Mouse (Mus musculus) G1E (cell line): ENCODE data around the gene Ebf3.

Source experiments
- CTCF ChIP-seq: IDR thresholded peaks from 2 replicates; pipeline ENCODE4 v1.5.1; 2012; ENCODE audit warnings: low read depth, low read length, inconsistent platforms, mixed read lengths
- GATA1 ChIP-seq: IDR thresholded peaks from 2 replicates; pipeline ENCODE4 v1.6.1; 2012; ENCODE audit warnings: borderline replicate concordance, low read length, inconsistent platforms, mixed read lengths
- GATA2 ChIP-seq: IDR thresholded peaks from 2 replicates; pipeline ENCODE4 v1.6.1; 2012; ENCODE audit warnings: low read depth, low read length, inconsistent platforms, borderline replicate concordance
- TAL1 ChIP-seq: conservative IDR thresholded peaks from 2 replicates; pipeline ENCODE4 v1.6.1; 2012; ENCODE audit warnings: low read depth, low read length, inconsistent platforms, mixed read lengths

DNA sequence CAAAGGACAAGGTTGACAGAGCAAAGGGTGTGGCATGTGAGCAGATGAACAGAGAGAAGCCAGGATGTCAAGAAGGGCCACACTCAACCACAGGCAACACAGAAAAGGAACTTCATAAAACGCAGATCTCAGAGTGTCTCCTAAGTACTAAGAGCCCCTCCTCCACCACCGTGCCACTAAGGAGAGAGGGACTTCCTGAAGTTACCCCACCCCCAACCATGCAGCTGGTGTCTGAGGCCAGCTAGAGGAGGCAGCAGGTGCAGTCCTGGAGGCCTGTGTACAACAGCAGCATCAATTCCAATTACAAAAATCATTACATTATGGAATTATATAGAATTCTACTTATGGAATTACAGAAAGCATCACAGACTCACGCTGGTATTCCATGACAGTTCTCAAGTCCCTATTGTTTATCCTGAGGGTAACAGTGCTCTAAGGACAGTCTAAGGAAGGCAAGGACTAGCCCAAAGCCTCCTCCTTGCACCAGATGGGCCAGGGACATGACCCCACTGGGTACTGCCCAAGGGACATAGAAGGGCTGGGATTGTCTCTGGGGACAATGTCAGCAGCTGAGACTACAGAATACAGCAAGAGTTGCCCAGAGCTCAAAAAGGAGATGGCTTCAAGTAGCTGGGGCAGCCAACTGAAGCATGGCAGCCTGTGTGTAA, 24.8 kb downstream of the Ebf3 start:
- TF ChIP-seq CTCF (no peak), GATA1 (no peak), GATA2 (no peak), TAL1 (no peak)
